Mouse (Mus musculus) olfactory bulb, adult 2 months (tissue): ENCODE measurements around the gene Atp1a3. TPM values are rescaled to one million over a fixed set of nuclear protein-coding genes. Genes with fewer than 3 reads are reported as not detected.
A peak's percentile ranks its signal among the peaks of the same experiment; 100 is the strongest.

Experiments
- H3K27ac ChIP-seq: fragments of 200-500 bp; 2 replicates; pipeline ENCODE4 v1.5.1; 2012; ENCODE audit warnings: low read depth, low read length; ENCODE audit not compliant: insufficient read depth
- H3K4me1 ChIP-seq: fragments of 200-500 bp; 2 replicates; pipeline ENCODE4 v1.6.1; 2012; ENCODE audit warnings: low read length; ENCODE audit not compliant: control insufficient read depth, insufficient read depth
- H3K4me3 ChIP-seq: fragments of 200-500 bp; 2 replicates; pipeline ENCODE4 v1.5.1; 2012; ENCODE audit warnings: mild to moderate bottlenecking, low read depth, low read length, moderate library complexity; ENCODE audit not compliant: insufficient read depth
- CTCF ChIP-seq: fragments of 200-500 bp; IDR thresholded peaks from 2 replicates; pipeline ENCODE4 v1.5.1; 2012; ENCODE audit warnings: low read depth, mild to moderate bottlenecking, low read length, moderate library complexity; ENCODE audit not compliant: insufficient read depth
- POLR2A ChIP-seq: fragments of 200-500 bp; IDR thresholded peaks from 2 replicates; pipeline ENCODE4 v1.6.1; 2012; ENCODE audit warnings: mild to moderate bottlenecking, low read depth, low read length, moderate library complexity; ENCODE audit not compliant: insufficient read depth
- WGBS: fragments of 180-500 bp; shearing (Covaris S2); methylation state at CpG from one replicate; pipeline ENCODE4 v1.1.7; 2018; 5-methylcytosine and 5-hydroxymethylcytosine counted together
- polyA plus RNA-seq: library from polyadenylated mRNA; stranded (reverse); fragments of >200 nt; gene quantifications from 2 replicates; pipeline ENCODE4 v1.2.4, GENCODE M21; 2012; ENCODE audit warnings: low replicate concordance; ENCODE audit not compliant: missing spikeins, insufficient read depth, insufficient read length

Atp1a3 gene
- polyA plus RNA-seq, 1 experiment, result 361 TPM

GRCm38 (mm10) chr7:24953966-24954365 is 51.8 kb downstream of the Atp1a3 start:
- Histone ChIP-seq H3K4me3 (no peak overlapping the region), H3K27ac (no peak overlapping the region), H3K4me1 (peaks cover 14% of the 10 kb centered on the region)
- no peak for TF ChIP-seq CTCF
- TF ChIP-seq POLR2A, result no peak
- WGBS, result 10% methylated on average over 23 of the region's 24 CpGs

GRCm38 (mm10) chr7:24949958-24950623 is 55.7 kb downstream of the Atp1a3 start:
- no peak overlapping the region for H3K4me3 ChIP-seq
- WGBS, result 10% methylated on average over 8 of the region's 8 CpGs
- peak; percentile 84 for TF ChIP-seq CTCF
- no peak for TF ChIP-seq POLR2A
- no peak overlapping the region for H3K27ac ChIP-seq
- peaks cover 31% of the 10 kb centered on the region for H3K4me1 ChIP-seq

DNA sequence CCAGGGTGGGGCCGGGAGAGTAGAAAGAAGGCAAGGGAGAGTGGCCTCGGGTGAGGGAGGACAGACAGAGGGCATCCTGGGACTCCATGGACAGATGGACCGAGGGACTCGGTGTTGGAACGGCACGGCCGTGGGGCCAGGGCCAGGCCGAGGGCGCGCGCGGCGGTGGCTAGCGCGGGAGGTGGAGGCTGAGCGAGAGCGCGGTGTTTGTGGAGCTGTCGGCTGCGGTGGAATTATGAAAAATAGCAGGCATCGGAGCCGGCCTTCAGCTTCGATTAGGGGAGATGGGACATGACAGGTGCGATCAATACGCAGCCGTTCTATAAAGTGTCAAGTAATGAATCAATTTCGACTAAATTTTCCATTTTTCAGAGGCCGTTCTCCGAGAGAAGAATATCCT is 57.0 kb downstream of the Atp1a3 start:
- no peak overlapping the region for H3K27ac ChIP-seq
- peaks cover 32% of the 10 kb centered on the region for H3K4me1 ChIP-seq
- no peak for TF ChIP-seq POLR2A
- no peak for TF ChIP-seq CTCF
- WGBS, result 9% methylated on average over 29 of the region's 29 CpGs
- H3K4me3 ChIP-seq, result no peak overlapping the region

GRCm38 (mm10) chr7:24947316-24948048 is 58.3 kb downstream of the Atp1a3 start:
- Histone ChIP-seq H3K27ac (no peak overlapping the region), H3K4me3 (no peak overlapping the region), H3K4me1 (peaks cover 32% of the 10 kb centered on the region)
- no peak for TF ChIP-seq CTCF
- no peak for TF ChIP-seq POLR2A
- WGBS, result 20% methylated on average over 7 of the region's 7 CpGs

DNA sequence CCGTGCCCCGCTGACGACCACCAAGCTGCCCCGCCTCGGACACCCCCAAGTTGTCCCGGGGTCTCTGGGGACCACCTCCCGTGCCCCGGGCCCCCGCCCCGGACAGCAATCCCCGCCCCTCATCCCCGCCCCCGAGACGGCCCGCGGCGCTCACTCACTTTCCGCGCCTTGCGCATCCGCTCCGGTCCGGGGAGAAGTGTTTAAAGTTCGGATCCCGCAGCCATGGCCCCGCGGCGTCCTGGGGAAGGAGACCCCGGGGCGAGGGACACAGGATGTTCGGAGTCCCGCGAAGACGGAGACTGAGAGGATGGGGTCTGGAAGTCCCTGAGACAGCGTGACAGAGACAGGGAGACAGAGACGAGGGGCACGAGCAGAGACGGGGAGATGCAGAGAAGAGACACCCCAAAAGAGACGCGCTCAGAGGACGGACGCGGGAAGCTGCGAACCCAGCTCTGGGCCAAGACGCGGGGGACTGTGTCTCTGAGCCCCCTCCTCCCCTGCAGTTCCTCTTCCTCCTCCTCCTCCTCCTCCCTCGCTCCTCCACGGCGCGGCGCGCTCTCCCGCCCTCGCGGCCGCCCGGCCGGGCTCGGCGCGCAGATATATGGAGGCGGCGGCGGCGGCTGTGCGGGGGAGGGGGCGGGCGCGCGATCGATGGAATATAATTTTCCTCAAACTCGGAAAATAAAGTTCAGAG is 61.4 kb downstream of the Atp1a3 start, which contains the start of gene Gm4881:
Gene Gm4881, minus strand, starts transcription at position 238 of the 694 bp plus-strand sequence.
- Histone ChIP-seq H3K4me1 (peaks cover 28% of the 10 kb centered on the region), H3K27ac (no peak within 1 kb of the TSS), H3K4me3 (peak within 1 kb of the TSS; percentile 17)
- TF ChIP-seq POLR2A, result no peak
- TF ChIP-seq CTCF, result no peak
- WGBS, result 1% methylated on average over 72 of the region's 72 CpGs

DNA sequence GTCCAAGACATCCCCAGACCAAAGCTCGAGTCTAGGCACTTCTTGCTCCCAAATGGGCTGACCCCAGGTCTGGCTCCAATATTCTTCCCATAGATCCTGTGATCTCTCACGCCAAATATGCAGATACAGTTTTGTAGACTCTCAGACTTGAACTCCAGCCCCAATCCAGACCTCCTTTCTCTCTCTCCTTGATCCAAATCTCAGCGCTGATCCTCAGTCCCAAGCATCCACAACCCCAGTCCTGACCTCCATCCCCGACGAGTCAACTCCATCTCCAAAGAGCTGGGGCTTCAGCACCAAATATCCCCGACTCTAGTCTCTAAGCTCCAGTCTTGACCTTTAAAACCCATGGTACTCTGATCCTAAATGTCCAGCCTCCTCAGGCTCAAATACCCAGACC is 62.1 kb downstream of the Atp1a3 start:
- TF ChIP-seq CTCF (no peak), POLR2A (no peak)
- no peak overlapping the region for H3K27ac ChIP-seq
- WGBS, result 37% methylated on average over 6 of the region's 6 CpGs
- H3K4me3 ChIP-seq, result no peak overlapping the region
- H3K4me1 ChIP-seq, result peaks cover 26% of the 10 kb centered on the region

- WGBS, result 6% methylated on average over 14 of the region's 15 CpGs
- H3K4me3 ChIP-seq, result no peak overlapping the region
- H3K4me1 ChIP-seq, result peaks cover 30% of the 10 kb centered on the region
- H3K27ac ChIP-seq, result no peak overlapping the region
- TF ChIP-seq CTCF, result no peak
- no peak for TF ChIP-seq POLR2A
Observed at GRCm38 (mm10) chr7:24931651-24932050, 74.1 kb downstream of the Atp1a3 start.

DNA sequence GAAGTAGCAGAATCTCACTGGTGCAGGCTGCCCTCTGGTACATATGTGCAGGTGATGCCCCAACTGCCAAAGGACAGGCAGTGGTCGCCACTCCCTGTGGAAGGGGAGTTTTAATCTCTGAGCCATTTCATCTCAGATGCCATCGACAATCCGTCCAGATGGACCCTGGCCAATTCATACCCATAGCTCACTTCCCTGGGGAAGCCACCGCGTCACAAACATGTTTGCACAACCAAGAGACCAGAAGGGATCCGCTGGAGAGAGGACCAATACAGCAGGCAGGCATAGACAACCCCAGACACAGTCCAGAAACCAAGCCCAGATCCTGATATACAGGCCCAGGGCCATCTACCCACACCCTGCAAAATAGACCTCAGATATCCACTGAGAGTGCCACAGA is 75.3 kb downstream of the Atp1a3 start:
- 67% methylated on average over 6 of the region's 6 CpGs for WGBS
- no peak for TF ChIP-seq POLR2A
- no peak for TF ChIP-seq CTCF
- Histone ChIP-seq H3K4me1 (peaks cover 30% of the 10 kb centered on the region), H3K4me3 (no peak overlapping the region), H3K27ac (no peak overlapping the region)

Other genes starting within 250 kb of the Atp1a3 start
- gene Cd177, start 245.6 kb downstream of the Atp1a3 start, polyA plus RNA-seq, result not detected in 2 replicates
- not detected in 2 replicates for gene Ceacam10, start 228.8 kb downstream of the Atp1a3 start, polyA plus RNA-seq
- not detected in 2 replicates for gene Gm9844, start 143.7 kb downstream of the Atp1a3 start, polyA plus RNA-seq
- not detected in 2 replicates for gene Lypd4, start 136.0 kb downstream of the Atp1a3 start, polyA plus RNA-seq
- not detected in 2 replicates for gene Dmrtc2, start 135.9 kb downstream of the Atp1a3 start, polyA plus RNA-seq
- gene Rps19, start 121.6 kb downstream of the Atp1a3 start, polyA plus RNA-seq, result 1,132 TPM in 1 of 2 replicates, not detected in the other
- gene Cd79a, start 108.6 kb downstream of the Atp1a3 start, polyA plus RNA-seq, result not detected in 2 replicates
- 291 and 636 TPM in 2 replicates for gene Arhgef1, start 103.0 kb downstream of the Atp1a3 start, polyA plus RNA-seq
- not detected in 2 replicates for gene Gm4881, start 61.5 kb downstream of the Atp1a3 start, polyA plus RNA-seq
- gene Rabac1, start 33.2 kb downstream of the Atp1a3 start, polyA plus RNA-seq, result not detected in 2 replicates
- gene Grik5, start 66.4 kb upstream of the Atp1a3 start, polyA plus RNA-seq, result not detected in 2 replicates
- gene Zfp574, start 66.6 kb upstream of the Atp1a3 start, polyA plus RNA-seq, result not detected in 2 replicates
- gene Pou2f2, start 173.8 kb upstream of the Atp1a3 start, polyA plus RNA-seq, result not detected in 2 replicates
- not detected in 2 replicates for gene Dedd2, start 214.7 kb upstream of the Atp1a3 start, polyA plus RNA-seq
- not detected in 2 replicates for gene Zfp526, start 215.5 kb upstream of the Atp1a3 start, polyA plus RNA-seq
- not detected in 2 replicates for gene Gsk3a, start 231.9 kb upstream of the Atp1a3 start, polyA plus RNA-seq
- gene Erf, start 244.8 kb upstream of the Atp1a3 start, polyA plus RNA-seq, result not detected in 2 replicates